Mouse (Mus musculus): ENCODE results near the gene Tspan17. TPM values are rescaled to one million over a fixed set of nuclear protein-coding genes. Genes with fewer than 3 reads are reported as not detected.
"Not testable (repeated sequence)": the region's sequence is repeated elsewhere in the genome, so short reads cannot be mapped to it uniquely, and the experiment has no call there.

Gene Tspan17
- polyA plus RNA-seq, 1 experiment from 2014 or later: 5.7 TPM

GRCm38 (mm10) chr13:54783235-54783634, 5.9 kb upstream of the Tspan17 start:
- H3K4me3 ChIP-seq (ENCODE audit: low read length): no peak overlapping the region
- H3K27me3 ChIP-seq (ENCODE audit: control insufficient read depth, insufficient read depth, low read length): peaks cover 2% of the 10 kb centered on the region
- H3K27ac ChIP-seq (ENCODE audit: low read length): no peak overlapping the region
- no peaks in the 10 kb centered on the region for H3K36me3 ChIP-seq (ENCODE audit: control insufficient read depth, insufficient read depth)
- WGBS: 35% methylated on average over 2 of the region's 2 CpGs
- H3K9ac ChIP-seq (ENCODE audit: low read length): no peak overlapping the region
- no peak for ATAC-seq (replicated peaks; ENCODE audit: extremely low read depth, insufficient read depth, low FRiP score)
- H3K4me1 ChIP-seq (ENCODE audit: control insufficient read depth, insufficient read depth, low read length): no peaks in the 10 kb centered on the region
- no peaks in the 10 kb centered on the region for H3K9me3 ChIP-seq (replicated peaks; ENCODE audit: control insufficient read depth, low read length)
- H3K4me2 ChIP-seq (ENCODE audit: low read depth, low read length): no peak overlapping the region

- WGBS: 78% methylated on average over 4 of the region's 4 CpGs
These were observed 5.5 kb upstream of the Tspan17 start, which contains the start of gene Eif4e1b for GRCm38 (mm10) chr13:54783698-54784097. Gene Eif4e1b (plus strand): TSS chr13:54783998.

GRCm38 (mm10) chr13:54787591-54787990, 1.6 kb upstream of the Tspan17 start:
- 33% methylated on average over 2 of the region's 2 CpGs for WGBS

More at GRCm38 (mm10) chr13:54783698-54784097, 5.5 kb upstream of the Tspan17 start, which contains the start of gene Eif4e1b:
- Histone ChIP-seq H3K9me3 (replicated peaks; ENCODE audit: control insufficient read depth, low read length) (no peaks in the 10 kb centered on the region), H3K27me3 (ENCODE audit: control insufficient read depth, insufficient read depth, low read length) (peaks cover 2% of the 10 kb centered on the region), H3K4me1 (ENCODE audit: control insufficient read depth, insufficient read depth, low read length) (no peaks in the 10 kb centered on the region), H3K9ac (ENCODE audit: low read length) (no peak within 1 kb of the TSS), H3K4me3 (ENCODE audit: low read length) (no peak within 1 kb of the TSS), H3K4me2 (ENCODE audit: low read depth, low read length) (no peak within 1 kb of the TSS), H3K27ac (ENCODE audit: low read length) (no peak within 1 kb of the TSS), H3K36me3 (ENCODE audit: control insufficient read depth, insufficient read depth) (no peaks in the 10 kb centered on the region)
- ATAC-seq (replicated peaks; ENCODE audit: extremely low read depth, insufficient read depth, low FRiP score): no peak

GRCm38 (mm10) chr13:54789561-54790397, 602 bp downstream of the Tspan17 start:
- H3K4me1 ChIP-seq (ENCODE audit: control insufficient read depth, insufficient read depth, low read length): peaks cover 5% of the 10 kb centered on the region; the same call in 1 of the 2 replicates
- H3K9ac ChIP-seq (ENCODE audit: low read length): peak overlapping the region; percentile 68
- no peaks in the 10 kb centered on the region for H3K9me3 ChIP-seq (replicated peaks; ENCODE audit: control insufficient read depth, low read length)
- ATAC-seq (replicated peaks; ENCODE audit: extremely low read depth, insufficient read depth, low FRiP score): peak; percentile 21
- peaks cover 22% of the 10 kb centered on the region for H3K27me3 ChIP-seq (ENCODE audit: control insufficient read depth, insufficient read depth, low read length)
- peak overlapping the region; percentile 70 for H3K4me3 ChIP-seq (ENCODE audit: low read length)
- peak overlapping the region; percentile 97 for H3K4me2 ChIP-seq (ENCODE audit: low read depth, low read length)
- WGBS: under 1% methylated on average over 38 of the region's 38 CpGs
- no peaks in the 10 kb centered on the region for H3K36me3 ChIP-seq (ENCODE audit: control insufficient read depth, insufficient read depth)
- no peak overlapping the region for H3K27ac ChIP-seq (ENCODE audit: low read length)

More at GRCm38 (mm10) chr13:54787591-54787990, 1.6 kb upstream of the Tspan17 start:
- H3K4me2 ChIP-seq (ENCODE audit: low read depth, low read length); H3K4me3 ChIP-seq (ENCODE audit: low read length); H3K9ac ChIP-seq (ENCODE audit: low read length); H3K36me3 ChIP-seq (ENCODE audit: control insufficient read depth, insufficient read depth); H3K9me3 ChIP-seq (replicated peaks; ENCODE audit: control insufficient read depth, low read length); H3K27ac ChIP-seq (ENCODE audit: low read length); ATAC-seq (replicated peaks; ENCODE audit: extremely low read depth, insufficient read depth, low FRiP score); H3K4me1 ChIP-seq (ENCODE audit: control insufficient read depth, insufficient read depth, low read length): not testable (repeated sequence)
- H3K27me3 ChIP-seq (ENCODE audit: control insufficient read depth, insufficient read depth, low read length): peaks cover 20% of the 10 kb centered on the region

GRCm38 (mm10) chr13:54792259-54793230, 3.4 kb downstream of the Tspan17 start:
- no peak overlapping the region for H3K9ac ChIP-seq (ENCODE audit: low read length)
- no peak for ATAC-seq (replicated peaks; ENCODE audit: extremely low read depth, insufficient read depth, low FRiP score)

GRCm38 (mm10) chr13:54794002-54794577, 4.9 kb downstream of the Tspan17 start:
- Histone ChIP-seq H3K9ac (ENCODE audit: low read length) (no peak overlapping the region), H3K36me3 (ENCODE audit: control insufficient read depth, insufficient read depth) (no peaks in the 10 kb centered on the region), H3K4me2 (ENCODE audit: low read depth, low read length) (no peak overlapping the region), H3K9me3 (replicated peaks; ENCODE audit: control insufficient read depth, low read length) (no peaks in the 10 kb centered on the region), H3K4me1 (ENCODE audit: control insufficient read depth, insufficient read depth, low read length) (peaks cover 5% of the 10 kb centered on the region; the same call in 1 of the 2 replicates), H3K27ac (ENCODE audit: low read length) (no peak overlapping the region), H3K27me3 (ENCODE audit: control insufficient read depth, insufficient read depth, low read length) (peaks cover 34% of the 10 kb centered on the region), H3K4me3 (ENCODE audit: low read length) (no peak overlapping the region)
- ATAC-seq (replicated peaks; ENCODE audit: extremely low read depth, insufficient read depth, low FRiP score): no peak
- WGBS: 73% methylated on average over 16 of the region's 16 CpGs

More at GRCm38 (mm10) chr13:54792259-54793230, 3.4 kb downstream of the Tspan17 start:
- WGBS: 15% methylated on average over 21 of the region's 21 CpGs
- Histone ChIP-seq H3K36me3 (ENCODE audit: control insufficient read depth, insufficient read depth) (no peaks in the 10 kb centered on the region), H3K27me3 (ENCODE audit: control insufficient read depth, insufficient read depth, low read length) (peaks cover 28% of the 10 kb centered on the region), H3K4me1 (ENCODE audit: control insufficient read depth, insufficient read depth, low read length) (peaks cover 5% of the 10 kb centered on the region; the same call in 1 of the 2 replicates), H3K4me2 (ENCODE audit: low read depth, low read length) (no peak overlapping the region), H3K4me3 (ENCODE audit: low read length) (no peak overlapping the region), H3K27ac (ENCODE audit: low read length) (no peak overlapping the region), H3K9me3 (replicated peaks; ENCODE audit: control insufficient read depth, low read length) (no peaks in the 10 kb centered on the region)

- H3K27me3 ChIP-seq (ENCODE audit: control insufficient read depth, insufficient read depth, low read length): peaks cover 31% of the 10 kb centered on the region
- 43% methylated on average over 5 of the region's 5 CpGs for WGBS
These were observed 5.7 kb downstream of the Tspan17 start for GRCm38 (mm10) chr13:54794843-54795242.

GRCm38 (mm10) chr13:54797356-54797755, 8.2 kb downstream of the Tspan17 start:
- ATAC-seq (replicated peaks; ENCODE audit: extremely low read depth, insufficient read depth, low FRiP score): no peak
- Histone ChIP-seq H3K4me3 (ENCODE audit: low read length) (no peak overlapping the region), H3K4me1 (ENCODE audit: control insufficient read depth, insufficient read depth, low read length) (no peaks in the 10 kb centered on the region), H3K9ac (ENCODE audit: low read length) (no peak overlapping the region), H3K36me3 (ENCODE audit: control insufficient read depth, insufficient read depth) (no peaks in the 10 kb centered on the region), H3K4me2 (ENCODE audit: low read depth, low read length) (no peak overlapping the region), H3K27ac (ENCODE audit: low read length) (no peak overlapping the region), H3K27me3 (ENCODE audit: control insufficient read depth, insufficient read depth, low read length) (peaks cover 15% of the 10 kb centered on the region), H3K9me3 (replicated peaks; ENCODE audit: control insufficient read depth, low read length) (no peaks in the 10 kb centered on the region)
- WGBS: 38% methylated on average over 4 of the region's 4 CpGs

More at GRCm38 (mm10) chr13:54794843-54795242, 5.7 kb downstream of the Tspan17 start:
- Histone ChIP-seq H3K4me3 (ENCODE audit: low read length) (no peak overlapping the region), H3K9ac (ENCODE audit: low read length) (no peak overlapping the region), H3K4me1 (ENCODE audit: control insufficient read depth, insufficient read depth, low read length) (peaks cover 4% of the 10 kb centered on the region; the same call in 1 of the 2 replicates), H3K36me3 (ENCODE audit: control insufficient read depth, insufficient read depth) (no peaks in the 10 kb centered on the region), H3K27ac (ENCODE audit: low read length) (no peak overlapping the region), H3K4me2 (ENCODE audit: low read depth, low read length) (no peak overlapping the region), H3K9me3 (replicated peaks; ENCODE audit: control insufficient read depth, low read length) (no peaks in the 10 kb centered on the region)
- ATAC-seq (replicated peaks; ENCODE audit: extremely low read depth, insufficient read depth, low FRiP score): no peak

All from heart, embryonic 16.5 days (tissue).